Mouse (Mus musculus) frontal cortex, adult (tissue): ENCODE results near the gene Ttl.

Experiments used
- ATAC-seq: cut with Nextera tagmentation; 2 replicates; pipeline ENCODE4 v1.9.2; 2017; ENCODE audit warnings: mild to moderate bottlenecking, moderate library complexity, mixed read lengths; ENCODE audit not compliant: low TSS enrichment

Gene Ttl

GRCm38 (mm10) chr2:129065437-129066282 lies at the start of gene Ttl:
Ttl (plus strand) TSS chr2:129065942.
- ATAC-seq, result peak; percentile 64

GRCm38 (mm10) chr2:129020106-129020505 lies 45.6 kb upstream of the Ttl start:
- no peak for ATAC-seq

GRCm38 (mm10) chr2:129024820-129025219 lies 40.9 kb upstream of the Ttl start:
- no peak for ATAC-seq

- peak; percentile 43; the same call in 1 of the 2 replicates for ATAC-seq
These were observed 30.4 kb upstream of the Ttl start for GRCm38 (mm10) chr2:129035381-129035780.

GRCm38 (mm10) chr2:129038426-129038936 lies 27.3 kb upstream of the Ttl start:
- ATAC-seq, result peak; percentile 8; the same call in 1 of the 2 replicates

- peak; percentile 45 for ATAC-seq
These were observed 26.7 kb upstream of the Ttl start for GRCm38 (mm10) chr2:129038937-129039631.

- no peak for ATAC-seq
These were observed 25.2 kb upstream of the Ttl start for GRCm38 (mm10) chr2:129040567-129040966.

GRCm38 (mm10) chr2:129046172-129046845 lies 19.4 kb upstream of the Ttl start:
- no peak for ATAC-seq

GRCm38 (mm10) chr2:129046846-129047196 lies 18.9 kb upstream of the Ttl start:
- no peak for ATAC-seq

- ATAC-seq, result no peak
These were observed 17.9 kb upstream of the Ttl start, which contains the start of gene Vinac1 for GRCm38 (mm10) chr2:129047811-129048210. Vinac1 (minus strand) TSS chr2:129048172.

GRCm38 (mm10) chr2:129052451-129052983 lies 13.2 kb upstream of the Ttl start:
- ATAC-seq, result no peak

- ATAC-seq, result no peak
These were observed 10.0 kb upstream of the Ttl start for GRCm38 (mm10) chr2:129055741-129056140.

- no peak for ATAC-seq
These were observed 9.1 kb upstream of the Ttl start for GRCm38 (mm10) chr2:129056597-129056996.

GRCm38 (mm10) chr2:129057256-129057655 lies 8.5 kb upstream of the Ttl start:
- no peak for ATAC-seq

- ATAC-seq, result no peak
These were observed 7.8 kb upstream of the Ttl start for GRCm38 (mm10) chr2:129057920-129058361.

- ATAC-seq, result no peak
These were observed 4.2 kb upstream of the Ttl start for GRCm38 (mm10) chr2:129061456-129062059.

GRCm38 (mm10) chr2:129066326-129066725 lies 584 bp downstream of the Ttl start:
- peak; percentile 72 for ATAC-seq

GRCm38 (mm10) chr2:129070296-129070695 lies 4.6 kb downstream of the Ttl start:
- ATAC-seq, result peak; percentile 47

- ATAC-seq, result no peak
These were observed 12.6 kb downstream of the Ttl start for GRCm38 (mm10) chr2:129078313-129078712.

- no peak for ATAC-seq
These were observed 13.5 kb downstream of the Ttl start for GRCm38 (mm10) chr2:129079194-129079593.

GRCm38 (mm10) chr2:129081097-129081496 lies 15.4 kb downstream of the Ttl start:
- no peak for ATAC-seq
